Mouse (Mus musculus) cortical plate, adult 2 months (tissue): ENCODE data around the gene Klf11.

Source experiments
- CTCF ChIP-seq: fragments of 200-500 bp; IDR thresholded peaks from 2 replicates; pipeline ENCODE4 v1.5.1; 2011; ENCODE audit warnings: mild to moderate bottlenecking, control low read depth, low read length; ENCODE audit not compliant: insufficient read depth; ENCODE audit errors: extremely low read depth
- POLR2A ChIP-seq: fragments of 200-500 bp; IDR thresholded peaks from 2 replicates; pipeline ENCODE4 v1.6.1; 2011; ENCODE audit warnings: mild to moderate bottlenecking, low read length, control low read depth; ENCODE audit not compliant: insufficient read depth; ENCODE audit errors: extremely low read depth

- TF ChIP-seq POLR2A (no peak), CTCF (no peak)
These were observed 7.9 kb downstream of the Klf11 start for GRCm38 (mm10) chr12:24658998-24659397.
